Mouse (Mus musculus): Measurements from ENCODE around the gene Zbtb46.
A peak's percentile ranks its signal among the peaks of the same experiment; 100 is the strongest.

Zbtb46 gene

GRCm38 (mm10) chr2:181463008-181463738 lies 3.9 kb upstream of the Zbtb46 start:
- DNase-seq (ENCODE audit: low spot score in 2 of 2) = no peak

GRCm38 (mm10) chr2:181462604-181463003 lies 3.4 kb upstream of the Zbtb46 start:
- DNase-seq (ENCODE audit: low spot score in 2 of 2) = no peak

DNA sequence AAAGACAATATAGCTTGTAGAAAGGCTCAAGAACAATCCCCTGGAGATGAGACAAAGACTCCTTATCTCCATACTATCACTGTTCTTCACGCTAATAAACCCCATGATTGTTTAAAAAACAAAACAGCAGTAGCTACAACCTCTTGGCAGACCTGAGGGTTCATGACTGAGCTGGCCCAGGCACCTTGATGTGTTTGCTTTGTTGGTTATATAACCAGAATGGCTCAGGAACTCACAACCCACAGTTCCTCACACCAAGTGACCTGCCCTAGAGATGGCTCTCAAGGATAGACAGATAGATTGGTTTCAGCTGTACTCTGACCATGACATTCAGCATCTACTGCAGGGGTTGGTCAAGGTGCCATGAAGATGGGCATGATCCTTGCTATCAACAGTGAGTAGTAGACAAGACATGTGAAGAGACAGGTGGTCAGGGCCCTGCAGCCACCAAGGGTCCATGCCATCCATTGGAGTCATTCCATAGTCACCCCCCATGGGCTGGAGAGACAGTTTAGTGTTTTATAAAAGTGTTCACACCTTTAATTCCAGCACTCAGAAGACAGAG lies 2.4 kb upstream of the Zbtb46 start:
- no peak for DNase-seq (ENCODE audit: low spot score in 2 of 2)

- peak; percentile 35 to 37 for DNase-seq (ENCODE audit: low spot score in 2 of 2)
Measured at GRCm38 (mm10) chr2:181459673-181460621, 721 bp upstream of the Zbtb46 start.

DNA sequence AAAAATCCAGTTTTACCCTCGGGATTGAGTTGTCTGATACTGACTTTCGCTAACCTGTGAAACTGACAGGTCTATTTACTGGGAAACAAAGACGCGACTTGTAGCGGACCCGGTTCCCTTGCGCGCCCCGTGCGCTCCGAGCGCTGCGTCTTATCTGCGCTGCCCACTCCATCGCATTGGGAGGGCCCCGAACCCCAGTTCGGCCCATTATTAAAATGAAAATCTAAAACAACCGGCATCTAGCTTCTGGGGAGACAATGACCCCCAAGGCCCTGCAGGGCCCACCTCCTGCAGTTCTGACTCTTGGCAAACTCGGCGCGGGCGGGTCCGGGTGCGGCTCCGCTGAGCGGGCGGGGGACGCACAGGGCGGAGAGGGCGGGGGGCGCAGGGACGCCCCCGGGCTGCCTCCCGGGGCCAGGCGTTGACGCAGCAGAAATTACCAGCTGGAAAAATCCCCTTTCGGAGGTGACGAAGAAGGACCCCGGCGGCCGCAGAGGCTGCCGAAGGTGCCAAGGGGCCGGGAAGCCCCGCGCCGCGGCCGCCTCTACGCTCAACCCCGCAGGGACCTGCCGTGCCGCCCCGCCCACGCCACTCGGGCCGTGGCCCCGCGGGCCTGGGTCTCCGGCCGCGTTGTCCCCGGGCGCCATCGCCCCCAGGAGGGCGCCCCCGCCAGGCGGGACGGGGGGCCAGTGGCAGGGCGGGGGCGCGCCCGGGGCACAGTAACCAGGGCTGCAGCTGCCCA lies 644 bp downstream of the Zbtb46 start:
- peak in 1 of 2 experiments; percentile 25 for DNase-seq (ENCODE audit: low spot score in 2 of 2)

DNA sequence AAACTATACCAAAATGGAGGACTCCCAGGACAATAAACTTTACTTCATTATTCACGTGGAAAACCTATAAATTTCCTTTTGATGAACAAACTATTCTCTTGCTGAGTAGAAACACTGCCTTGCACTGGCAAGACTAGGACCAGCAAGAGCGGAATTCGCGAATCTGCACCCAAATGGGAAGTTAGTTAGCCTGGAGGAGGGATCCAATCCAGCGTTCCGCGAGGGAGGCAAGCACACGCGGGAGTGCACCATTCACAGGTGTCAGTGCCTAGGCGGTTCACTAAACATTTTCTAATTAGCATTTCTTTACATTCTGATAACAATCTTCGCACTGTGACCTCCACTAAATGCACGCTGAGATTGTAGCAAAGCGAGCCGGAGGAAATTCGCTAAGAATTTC lies 1.4 kb downstream of the Zbtb46 start:
- DNase-seq (ENCODE audit: low spot score in 2 of 2) = no peak

DNA sequence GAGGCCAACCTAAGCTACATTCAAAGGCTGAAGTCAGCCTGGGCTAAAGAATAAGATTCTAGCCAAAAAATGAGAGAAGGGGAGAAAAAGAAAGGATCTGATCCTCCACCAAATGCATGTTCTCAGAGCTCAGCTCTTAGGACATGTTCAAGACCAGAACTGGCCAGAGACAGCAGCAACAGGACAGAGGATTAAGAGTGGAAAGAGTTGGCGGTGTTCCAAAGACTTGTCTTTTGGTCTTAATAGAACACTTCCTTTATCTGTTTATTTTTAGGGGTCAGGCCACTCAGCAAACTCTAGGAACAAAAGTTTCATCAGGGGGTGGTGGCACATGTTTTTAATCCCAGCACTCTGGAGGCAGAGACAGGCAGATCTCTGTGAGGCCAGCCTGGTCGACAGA lies 3.3 kb downstream of the Zbtb46 start:
- DNase-seq (ENCODE audit: low spot score in 2 of 2) = no peak

GRCm38 (mm10) chr2:181453274-181453673 lies 6.0 kb downstream of the Zbtb46 start:
- DNase-seq (ENCODE audit: low spot score in 2 of 2) = no peak

DNA sequence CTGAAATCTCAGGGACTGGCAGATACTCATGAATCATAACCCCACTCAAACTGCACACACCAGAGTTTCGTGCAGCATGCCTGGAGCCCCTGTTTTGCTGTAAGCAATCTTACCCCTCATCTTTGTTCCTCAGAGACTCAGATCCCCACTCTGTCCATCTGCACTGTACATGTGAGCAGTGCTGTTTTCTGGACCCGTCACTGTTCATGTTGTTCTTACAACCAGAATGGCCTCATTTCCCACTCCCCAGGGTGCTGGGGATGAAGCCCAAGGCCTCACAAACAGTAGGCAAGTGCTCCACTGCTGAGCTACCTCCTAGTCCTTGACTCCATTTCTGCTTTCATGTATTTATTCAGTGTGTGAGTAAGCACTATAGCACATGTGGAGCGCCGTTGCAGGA lies 7.0 kb downstream of the Zbtb46 start:
- DNase-seq (ENCODE audit: low spot score in 2 of 2) = no peak

DNA sequence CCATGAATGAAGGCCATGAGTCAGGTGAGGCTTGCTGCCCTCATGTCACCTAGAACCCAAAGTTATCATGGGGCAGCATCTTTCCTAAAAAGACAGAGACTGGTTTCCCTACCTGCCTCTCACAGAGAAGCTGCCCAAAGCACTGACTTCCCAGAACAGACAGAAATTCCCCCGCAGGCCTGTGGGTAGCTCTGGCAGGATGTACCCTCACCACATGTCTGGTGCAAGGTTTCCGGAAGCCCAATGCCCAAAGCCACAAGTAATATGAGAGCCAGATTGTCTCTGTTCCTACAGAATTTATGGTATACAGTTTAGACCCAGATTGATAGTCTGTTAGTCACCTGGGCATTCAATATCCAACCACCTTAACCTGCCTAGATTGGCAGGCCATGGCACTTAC lies 16.2 kb downstream of the Zbtb46 start:
- no peak for DNase-seq (ENCODE audit: low spot score in 2 of 2)

- DNase-seq (ENCODE audit: low spot score in 2 of 2) = no peak
Measured at GRCm38 (mm10) chr2:181438176-181438575, 21.1 kb downstream of the Zbtb46 start.

GRCm38 (mm10) chr2:181436246-181436645 lies 23.0 kb downstream of the Zbtb46 start:
- DNase-seq (ENCODE audit: low spot score in 2 of 2) = no peak

DNA sequence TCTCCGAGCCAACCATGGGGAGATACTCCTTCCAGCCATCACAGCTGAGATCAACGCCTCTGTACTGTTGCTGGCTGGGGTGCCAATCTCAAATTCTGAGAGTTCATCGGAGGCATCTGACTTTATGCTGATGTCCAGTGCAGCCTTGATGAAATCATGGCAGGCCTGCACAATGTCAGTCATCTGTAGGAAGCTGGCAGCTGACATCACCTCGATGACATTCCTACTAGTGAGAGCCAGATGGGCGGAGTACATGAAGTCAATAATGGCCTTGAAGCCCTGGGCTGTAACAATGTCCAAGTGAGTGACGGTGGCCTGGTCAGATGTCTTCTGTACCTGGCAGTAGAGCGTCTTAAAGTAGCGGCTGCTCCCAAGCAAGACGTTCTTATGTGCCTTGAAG lies 35.4 kb downstream of the Zbtb46 start:
- DNase-seq (ENCODE audit: low spot score in 2 of 2) = no peak

DNA sequence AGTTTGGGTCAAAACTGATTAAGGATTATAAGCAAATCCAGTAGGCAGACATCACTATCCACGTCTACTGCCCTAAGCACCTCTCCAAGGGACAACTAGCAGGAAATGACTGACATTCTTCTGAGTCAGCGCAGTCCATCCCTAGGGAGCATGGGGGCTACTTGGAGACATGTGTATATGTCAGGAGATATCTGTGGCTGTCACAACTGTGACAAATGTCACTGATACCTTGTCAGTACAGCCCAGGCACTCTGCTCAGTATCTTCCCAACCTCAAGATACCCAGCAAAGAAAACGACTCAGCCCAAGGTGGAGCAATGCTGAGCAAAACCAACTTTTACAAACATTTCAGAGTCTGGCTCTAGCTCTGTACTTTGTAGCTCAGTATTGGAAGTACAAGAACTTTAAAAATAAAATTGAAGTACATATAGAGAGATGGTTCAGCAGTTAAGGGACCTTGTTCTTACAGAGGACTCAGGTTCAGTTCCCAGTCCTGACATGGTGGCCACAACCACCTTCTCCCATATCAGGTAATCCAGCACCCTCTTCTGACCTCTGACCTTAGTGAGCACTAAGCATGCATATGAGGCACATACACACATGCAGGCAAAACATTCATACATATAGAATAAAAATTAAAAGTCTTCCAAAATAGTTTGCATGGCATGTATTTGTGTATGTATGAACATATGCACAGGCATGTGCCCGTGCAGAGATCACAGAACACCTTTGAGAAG lies 38.2 kb downstream of the Zbtb46 start:
- no peak for DNase-seq (ENCODE audit: low spot score in 2 of 2)

DNA sequence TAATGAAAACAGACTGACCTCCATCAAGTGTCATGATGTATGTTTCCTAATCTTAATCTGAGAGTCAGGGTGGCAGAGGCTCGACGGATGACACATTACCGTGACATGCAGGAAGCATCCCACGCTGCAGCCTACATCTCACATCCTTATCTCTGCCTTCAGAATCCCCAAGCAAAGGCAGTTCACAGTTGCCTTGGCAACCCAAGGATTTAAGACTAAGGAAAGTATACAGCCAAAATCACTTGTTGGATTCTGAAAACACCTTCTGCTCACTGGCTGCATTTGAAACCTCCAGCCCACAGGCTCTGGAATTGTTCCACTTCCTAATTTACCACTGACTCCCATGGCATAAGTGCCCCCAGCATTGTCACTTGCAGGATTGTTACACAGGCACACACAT lies 38.8 kb downstream of the Zbtb46 start:
- no peak for DNase-seq (ENCODE audit: low spot score in 2 of 2)

DNA sequence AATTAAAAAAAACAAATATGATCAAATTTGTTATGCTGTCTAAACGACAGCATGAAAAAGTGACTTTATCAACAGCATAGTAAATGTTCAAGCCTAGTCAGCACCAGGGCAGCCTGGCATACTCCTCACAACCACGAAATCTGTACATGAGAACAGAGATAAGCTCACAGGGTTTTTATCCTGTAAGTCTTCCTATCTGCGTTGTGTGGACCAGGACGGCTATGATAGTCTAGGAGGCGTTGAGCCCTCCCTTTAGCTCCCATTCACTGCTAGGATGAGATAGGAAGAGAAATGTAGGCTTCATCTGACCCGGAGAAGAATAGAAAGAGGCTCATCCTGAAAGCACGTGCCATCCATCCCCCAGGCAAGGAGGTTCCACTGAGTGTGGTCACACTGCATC lies 39.9 kb downstream of the Zbtb46 start:
- no peak for DNase-seq (ENCODE audit: low spot score in 2 of 2)

GRCm38 (mm10) chr2:181415945-181416344 lies 43.3 kb downstream of the Zbtb46 start:
- DNase-seq (ENCODE audit: low spot score in 2 of 2) = no peak

GRCm38 (mm10) chr2:181413141-181413540 lies 46.1 kb downstream of the Zbtb46 start:
- DNase-seq (ENCODE audit: low spot score in 2 of 2) = no peak

DNA sequence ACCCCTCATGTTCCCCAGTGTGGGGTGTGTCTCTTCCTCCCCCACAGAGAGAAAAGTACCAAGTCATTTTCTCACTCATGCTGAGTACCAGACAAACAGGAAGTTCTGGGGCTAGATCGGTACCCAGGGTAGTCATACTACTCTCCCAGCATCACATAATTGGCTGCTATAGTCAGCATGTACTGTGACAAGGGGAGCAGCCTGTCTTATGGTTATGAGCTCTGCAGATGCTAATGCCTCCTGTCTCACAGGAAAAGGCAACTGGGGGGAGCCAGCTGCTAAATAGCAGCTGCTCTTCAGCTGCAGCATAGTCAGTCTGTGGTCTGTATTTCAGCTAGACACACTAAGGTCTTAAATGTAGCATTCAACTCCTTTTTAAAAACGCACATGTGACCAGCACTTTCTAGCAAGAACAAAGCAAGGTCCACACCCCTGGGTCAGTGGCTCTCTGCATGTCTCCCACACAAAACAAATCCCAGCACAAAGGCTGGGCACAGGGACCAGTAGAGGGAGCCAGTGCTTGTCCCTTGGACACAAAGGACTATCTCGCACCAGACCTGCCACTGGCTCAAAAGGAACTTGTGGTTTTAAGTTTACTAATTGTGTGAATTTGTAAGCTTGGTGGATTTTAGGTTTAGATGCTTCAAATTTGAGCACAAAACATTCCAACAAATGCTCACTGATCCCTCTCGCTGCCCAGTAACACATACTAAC lies 48.3 kb downstream of the Zbtb46 start:
- peak in 1 of 2 experiments; percentile 43 for DNase-seq (ENCODE audit: low spot score in 2 of 2)

- no peak for DNase-seq (ENCODE audit: low spot score in 2 of 2)
Measured at GRCm38 (mm10) chr2:181409643-181410042, 49.6 kb downstream of the Zbtb46 start.

DNA sequence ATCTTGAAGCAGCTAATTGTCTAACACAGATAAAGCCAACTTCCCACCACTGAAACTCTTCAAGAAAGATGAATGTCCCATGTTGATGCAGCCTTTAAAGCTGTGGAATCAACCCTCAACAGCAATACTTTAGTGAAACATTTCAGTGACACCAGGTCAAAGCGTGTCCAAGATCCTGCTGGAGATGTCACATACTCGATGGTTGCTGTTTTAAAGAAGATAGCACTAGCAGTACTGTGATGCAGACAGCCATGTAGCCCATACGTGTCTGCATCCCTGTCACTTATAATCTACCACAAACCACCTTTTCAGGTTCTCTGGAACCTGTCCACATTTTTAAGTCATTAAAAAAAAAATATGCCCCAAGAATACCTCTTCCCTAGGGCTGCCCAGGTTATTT lies 55.5 kb downstream of the Zbtb46 start:
- DNase-seq (ENCODE audit: low spot score in 2 of 2) = no peak

All from spleen, postnatal 14 days (tissue).